Mouse (Mus musculus) adrenal gland (tissue): ENCODE results near the gene Unc13a.
"Not testable (repeated sequence)": the region's sequence is repeated elsewhere in the genome, so short reads cannot be mapped to it uniquely, and the experiment has no call there.

Experiments used
- intact Hi-C: fragments of 180-260 bp; cut with DNase I; formaldehyde crosslinking; loops from one replicate; pipeline ENCODE4 v1.15.1; 2025
- long read RNA-seq, 2 experiments: library from polyadenylated mRNA; unstranded; transcript quantifications; one replicate each; pipeline ENCODE4 v2.0.0; 2020; ENCODE audit warnings: borderline replicate concordance in 1 of 2; ENCODE audit not compliant: insufficient replicate concordance in 1 of 2

Gene Unc13a
- long read RNA-seq, experiment 1 = 0 reads
- long read RNA-seq, experiment 2, partial matches to known transcripts = 0 of 2 reads
- long read RNA-seq, experiment 2, other reads (novel, unspliced or antisense) = 2 of 2 reads

- intact Hi-C loops = no loop called here
These were observed at the start of gene Unc13a for GRCm38 (mm10) chr8:71671549-71671965. Gene Unc13a, minus strand, starts transcription at chr8:71671757.

- intact Hi-C loops = no loop called here
These were observed 48.4 kb upstream of the Unc13a start for GRCm38 (mm10) chr8:71719928-71720457.

GRCm38 (mm10) chr8:71719218-71719617, 47.7 kb upstream of the Unc13a start:
- intact Hi-C loops = no loop called here

GRCm38 (mm10) chr8:71718252-71718651, 46.7 kb upstream of the Unc13a start:
- intact Hi-C loops = no loop called here

- intact Hi-C loops = no loop called here
These were observed 45.5 kb upstream of the Unc13a start for GRCm38 (mm10) chr8:71717096-71717495.

GRCm38 (mm10) chr8:71716561-71717053, 45.0 kb upstream of the Unc13a start:
- intact Hi-C loops = no loop called here

GRCm38 (mm10) chr8:71715531-71715930, 44.0 kb upstream of the Unc13a start:
- intact Hi-C loops = no loop called here

- intact Hi-C loops = no loop called here
These were observed 40.0 kb upstream of the Unc13a start for GRCm38 (mm10) chr8:71711574-71711973.

- intact Hi-C loops = no loop called here
These were observed 38.4 kb upstream of the Unc13a start for GRCm38 (mm10) chr8:71709800-71710446.

GRCm38 (mm10) chr8:71709134-71709799, 37.7 kb upstream of the Unc13a start:
- intact Hi-C loops = no loop called here

- intact Hi-C loops = no loop called here
These were observed 36.3 kb upstream of the Unc13a start for GRCm38 (mm10) chr8:71707874-71708273.

- intact Hi-C loops = not testable (repeated sequence)
These were observed 31.8 kb upstream of the Unc13a start for GRCm38 (mm10) chr8:71703400-71703799.

GRCm38 (mm10) chr8:71702923-71703322, 31.4 kb upstream of the Unc13a start:
- intact Hi-C loops = no loop called here

- intact Hi-C loops = no loop called here
These were observed 30.5 kb upstream of the Unc13a start for GRCm38 (mm10) chr8:71702087-71702432.

- intact Hi-C loops = no loop called here
These were observed 30.0 kb upstream of the Unc13a start, which contains the start of gene B3gnt3 for GRCm38 (mm10) chr8:71701414-71702086. Gene B3gnt3, minus strand, starts transcription at chr8:71701789.

- intact Hi-C loops = no loop called here
These were observed 29.1 kb upstream of the Unc13a start for GRCm38 (mm10) chr8:71700493-71701269.

GRCm38 (mm10) chr8:71695456-71695855, 23.9 kb upstream of the Unc13a start:
- intact Hi-C loops = not testable (repeated sequence)

- intact Hi-C loops = no loop called here
These were observed 21.8 kb upstream of the Unc13a start for GRCm38 (mm10) chr8:71693166-71694041.

- intact Hi-C loops = no loop called here
These were observed 21.0 kb upstream of the Unc13a start for GRCm38 (mm10) chr8:71692509-71692908.

- intact Hi-C loops = no loop called here
These were observed 17.5 kb upstream of the Unc13a start, which contains the start of gene Insl3 for GRCm38 (mm10) chr8:71689028-71689427. Gene Insl3, plus strand, starts transcription at chr8:71689214.
